Mouse (Mus musculus) erythroblast, embryonic 14.5 days (primary cell): ENCODE data around the gene Phactr2. TPM values are rescaled to one million over a fixed set of nuclear protein-coding genes. Genes with fewer than 3 reads are reported as not detected.

Source experiments
- H3K27me3 ChIP-seq: 2 replicates; pipeline ENCODE4 v1.6.1; 2012; ENCODE audit warnings: inconsistent platforms; ENCODE audit not compliant: control insufficient read depth
- H3K36me3 ChIP-seq: 2 replicates; pipeline ENCODE4 v1.6.1; 2012; ENCODE audit warnings: mild to moderate bottlenecking, inconsistent platforms; ENCODE audit not compliant: control insufficient read depth
- H3K4me1 ChIP-seq: 2 replicates; pipeline ENCODE4 v1.6.1; 2012; ENCODE audit warnings: inconsistent platforms; ENCODE audit not compliant: control insufficient read depth
- H3K4me3 ChIP-seq: replicated peaks from 2 replicates; pipeline ENCODE3; 2012; ENCODE audit warnings: moderate library complexity, mild to moderate bottlenecking, inconsistent platforms
- H3K9me3 ChIP-seq: 2 replicates; pipeline ENCODE4 v1.6.1; 2012; ENCODE audit warnings: low read length, inconsistent platforms, mixed read lengths; ENCODE audit not compliant: control insufficient read depth
- GATA1 ChIP-seq: IDR thresholded peaks from 2 replicates; pipeline ENCODE4 v1.6.1; 2012; ENCODE audit warnings: low read length, inconsistent platforms, mixed read lengths
- TAL1 ChIP-seq: IDR thresholded peaks from 3 replicates; pipeline ENCODE4 v1.6.1; 2012; ENCODE audit warnings: low read length, inconsistent platforms, mixed read lengths
- polyA plus RNA-seq: library from polyadenylated mRNA; stranded (reverse); fragments of >175 nt; gene quantifications from 2 replicates; pipeline ENCODE4 v1.2.3, GENCODE M21; 2012

The Phactr2 gene
- polyA plus RNA-seq, 1 experiment: 0.02 TPM

GRCm38 (mm10) chr10:13276298-13276697 is 197.9 kb downstream of the Phactr2 start:
- Histone ChIP-seq H3K9me3 (no peaks in the 10 kb centered on the region), H3K4me3 (no peak overlapping the region), H3K27me3 (no peaks in the 10 kb centered on the region), H3K36me3 (no peaks in the 10 kb centered on the region), H3K4me1 (no peaks in the 10 kb centered on the region)
- no peak for TF ChIP-seq GATA1
- no peak for TF ChIP-seq TAL1

GRCm38 (mm10) chr10:13275152-13275551 is 199.1 kb downstream of the Phactr2 start:
- no peaks in the 10 kb centered on the region for H3K36me3 ChIP-seq
- no peaks in the 10 kb centered on the region for H3K9me3 ChIP-seq
- no peaks in the 10 kb centered on the region for H3K27me3 ChIP-seq
- no peaks in the 10 kb centered on the region for H3K4me1 ChIP-seq
- no peak overlapping the region for H3K4me3 ChIP-seq
- TF ChIP-seq TAL1 (no peak), GATA1 (no peak)

GRCm38 (mm10) chr10:13274699-13275098 is 199.5 kb downstream of the Phactr2 start:
- Histone ChIP-seq H3K36me3 (no peaks in the 10 kb centered on the region), H3K9me3 (no peaks in the 10 kb centered on the region), H3K4me1 (no peaks in the 10 kb centered on the region), H3K4me3 (no peak overlapping the region), H3K27me3 (no peaks in the 10 kb centered on the region)
- TF ChIP-seq TAL1 (no peak), GATA1 (no peak)

GRCm38 (mm10) chr10:13273756-13274155 is 200.5 kb downstream of the Phactr2 start:
- Histone ChIP-seq H3K36me3 (no peaks in the 10 kb centered on the region), H3K9me3 (no peaks in the 10 kb centered on the region), H3K27me3 (no peaks in the 10 kb centered on the region), H3K4me3 (no peak overlapping the region), H3K4me1 (no peaks in the 10 kb centered on the region)
- TF ChIP-seq TAL1 (no peak), GATA1 (no peak)

GRCm38 (mm10) chr10:13271716-13272115 is 202.5 kb downstream of the Phactr2 start:
- Histone ChIP-seq H3K27me3 (no peaks in the 10 kb centered on the region), H3K36me3 (no peaks in the 10 kb centered on the region), H3K9me3 (no peaks in the 10 kb centered on the region), H3K4me1 (no peaks in the 10 kb centered on the region), H3K4me3 (no peak overlapping the region)
- TF ChIP-seq TAL1 (no peak), GATA1 (no peak)

- H3K4me1 ChIP-seq: no peaks in the 10 kb centered on the region
- no peak for TF ChIP-seq TAL1
- no peak for TF ChIP-seq GATA1
- H3K9me3 ChIP-seq: no peaks in the 10 kb centered on the region
- no peaks in the 10 kb centered on the region for H3K27me3 ChIP-seq
- no peaks in the 10 kb centered on the region for H3K36me3 ChIP-seq
- H3K4me3 ChIP-seq: no peak overlapping the region
Observed at GRCm38 (mm10) chr10:13271099-13271498, 203.1 kb downstream of the Phactr2 start.

GRCm38 (mm10) chr10:13270270-13270669 is 203.9 kb downstream of the Phactr2 start:
- TF ChIP-seq TAL1 (no peak), GATA1 (no peak)
- H3K4me1 ChIP-seq: no peaks in the 10 kb centered on the region
- H3K9me3 ChIP-seq: no peaks in the 10 kb centered on the region
- H3K4me3 ChIP-seq: no peak overlapping the region
- no peaks in the 10 kb centered on the region for H3K27me3 ChIP-seq
- H3K36me3 ChIP-seq: no peaks in the 10 kb centered on the region

GRCm38 (mm10) chr10:13259251-13259650 is 215.0 kb downstream of the Phactr2 start:
- H3K4me3 ChIP-seq: no peak overlapping the region
- no peaks in the 10 kb centered on the region for H3K36me3 ChIP-seq
- no peaks in the 10 kb centered on the region for H3K27me3 ChIP-seq
- H3K4me1 ChIP-seq: no peaks in the 10 kb centered on the region
- H3K9me3 ChIP-seq: no peaks in the 10 kb centered on the region
- TF ChIP-seq GATA1 (no peak), TAL1 (no peak)

- Histone ChIP-seq H3K9me3 (no peaks in the 10 kb centered on the region), H3K4me1 (no peaks in the 10 kb centered on the region), H3K36me3 (no peaks in the 10 kb centered on the region), H3K4me3 (no peak overlapping the region), H3K27me3 (no peaks in the 10 kb centered on the region)
- TF ChIP-seq GATA1 (no peak), TAL1 (no peak)
Observed at GRCm38 (mm10) chr10:13256196-13256595, 218.0 kb downstream of the Phactr2 start.

- no peak for TF ChIP-seq GATA1
- no peak for TF ChIP-seq TAL1
- H3K36me3 ChIP-seq: no peaks in the 10 kb centered on the region
- H3K4me3 ChIP-seq: no peak overlapping the region
- no peaks in the 10 kb centered on the region for H3K9me3 ChIP-seq
- no peaks in the 10 kb centered on the region for H3K27me3 ChIP-seq
- no peaks in the 10 kb centered on the region for H3K4me1 ChIP-seq
Observed at GRCm38 (mm10) chr10:13250280-13250679, 223.9 kb downstream of the Phactr2 start.
